Mouse (Mus musculus) kidney, embryonic 14.5 days (tissue): ENCODE measurements around the gene Map4. TPM values are rescaled to one million over a fixed set of nuclear protein-coding genes. Genes with fewer than 3 reads are reported as not detected.
A peak's percentile ranks its signal among the peaks of the same experiment; 100 is the strongest.

Experiments used
- ATAC-seq: fragments of 200-750 bp; cut with Nextera tagmentation; 2 replicates; pipeline ENCODE4 v1.8.0; 2017; ENCODE audit warnings: moderate number of reproducible peaks, mild to moderate bottlenecking, moderate TSS enrichment, moderate library complexity; ENCODE audit not compliant: low FRiP score, low TSS enrichment
- H3K27ac ChIP-seq: fragments of 300-500 bp; sonication (generic); 2 replicates; pipeline ENCODE4 v1.5.1; 2014; ENCODE audit warnings: low read depth, mild to moderate bottlenecking, low read length, moderate library complexity, mixed read lengths
- H3K27me3 ChIP-seq: fragments of 300-500 bp; sonication (generic); 2 replicates; pipeline ENCODE4 v1.6.1; 2014; ENCODE audit warnings: mild to moderate bottlenecking, low read length; ENCODE audit not compliant: control insufficient read depth, insufficient read depth
- H3K36me3 ChIP-seq: fragments of 300-500 bp; sonication (generic); 2 replicates; pipeline ENCODE4 v1.6.1; 2014; ENCODE audit warnings: low read length, mixed read lengths; ENCODE audit not compliant: control insufficient read depth, insufficient read depth
- H3K4me1 ChIP-seq: fragments of 300-500 bp; sonication (generic); 2 replicates; pipeline ENCODE4 v1.6.1; 2014; ENCODE audit warnings: low read length, mixed read lengths; ENCODE audit not compliant: control insufficient read depth, insufficient read depth
- H3K4me2 ChIP-seq: fragments of 300-500 bp; sonication (generic); replicated peaks from 2 replicates; pipeline ENCODE4 v1.6.1; 2014; ENCODE audit warnings: low read depth, mild to moderate bottlenecking, low read length
- H3K4me3 ChIP-seq: fragments of 300-500 bp; sonication (generic); 2 replicates; pipeline ENCODE4 v1.5.1; 2014; ENCODE audit warnings: mild to moderate bottlenecking, low read length
- H3K9ac ChIP-seq: fragments of 300-500 bp; sonication (generic); 2 replicates; pipeline ENCODE4 v1.6.1; 2014; ENCODE audit warnings: low read depth, mild to moderate bottlenecking, low read length, moderate library complexity
- H3K9me3 ChIP-seq: fragments of 300-500 bp; sonication (generic); 2 replicates; pipeline ENCODE4 v1.6.1; 2016; ENCODE audit warnings: low read length; ENCODE audit not compliant: control insufficient read depth
- WGBS: fragments of 180-500 bp; shearing (Covaris S2); extraction: QIAGEN DNeasy Blood & Tissue Kit; methylation state at CpG from one replicate; pipeline ENCODE4 v1.1.7; 2014; 5-methylcytosine and 5-hydroxymethylcytosine counted together
- polyA plus RNA-seq: library from polyadenylated mRNA; unstranded; fragments of >200 nt; fragmentation: Nextera tagmentation; extraction: Ambion mirVana; gene quantifications from 2 replicates; pipeline ENCODE4 v1.2.1, GENCODE M21; 2014

The Map4 gene
- polyA plus RNA-seq, 1 experiment from 2014 or later = 54.6 TPM

GRCm38 (mm10) chr9:109909926-109910325 lies 21.3 kb upstream of the Map4 start:
- Histone ChIP-seq H3K9ac (no peak overlapping the region), H3K4me3 (no peak overlapping the region), H3K27me3 (no peaks in the 10 kb centered on the region), H3K4me2 (no peak overlapping the region), H3K9me3 (no peaks in the 10 kb centered on the region), H3K4me1 (peaks cover 9% of the 10 kb centered on the region; the same call in 1 of the 2 replicates), H3K36me3 (no peaks in the 10 kb centered on the region), H3K27ac (no peak overlapping the region)
- 89% methylated on average over 4 of the region's 4 CpGs for WGBS
- no peak for ATAC-seq

- no peak for ATAC-seq
- no peak overlapping the region for H3K27ac ChIP-seq
- no peaks in the 10 kb centered on the region for H3K36me3 ChIP-seq
- H3K4me2 ChIP-seq = no peak overlapping the region
- H3K27me3 ChIP-seq = no peaks in the 10 kb centered on the region
- H3K9ac ChIP-seq = no peak overlapping the region
- H3K9me3 ChIP-seq = no peaks in the 10 kb centered on the region
- WGBS = 85% methylated on average over 7 of the region's 7 CpGs
- no peak overlapping the region for H3K4me3 ChIP-seq
- peaks cover 9% of the 10 kb centered on the region; the same call in 1 of the 2 replicates for H3K4me1 ChIP-seq
These were observed 19.5 kb upstream of the Map4 start for GRCm38 (mm10) chr9:109911779-109912178.

GRCm38 (mm10) chr9:109914269-109914926 lies 16.9 kb upstream of the Map4 start:
- Histone ChIP-seq H3K27me3 (no peaks in the 10 kb centered on the region), H3K9ac (no peak overlapping the region), H3K4me3 (no peak overlapping the region), H3K27ac (peak overlapping the region; percentile 37; the same call in 1 of the 2 replicates), H3K36me3 (no peaks in the 10 kb centered on the region), H3K4me1 (peaks cover 9% of the 10 kb centered on the region; the same call in 1 of the 2 replicates), H3K4me2 (no peak overlapping the region), H3K9me3 (no peaks in the 10 kb centered on the region)
- peak; percentile 78 for ATAC-seq
- 33% methylated on average over 4 of the region's 4 CpGs for WGBS

GRCm38 (mm10) chr9:109917931-109918330 lies 13.3 kb upstream of the Map4 start:
- WGBS = 85% methylated on average over 2 of the region's 2 CpGs
- no peaks in the 10 kb centered on the region for H3K9me3 ChIP-seq
- peaks cover 9% of the 10 kb centered on the region; the same call in 1 of the 2 replicates for H3K4me1 ChIP-seq

GRCm38 (mm10) chr9:109929131-109929530 lies 2.1 kb upstream of the Map4 start:
- Histone ChIP-seq H3K27me3 (no peaks in the 10 kb centered on the region), H3K36me3 (no peaks in the 10 kb centered on the region), H3K27ac (no peak overlapping the region), H3K4me3 (no peak overlapping the region), H3K4me1 (peaks cover 8% of the 10 kb centered on the region; the same call in 1 of the 2 replicates), H3K9me3 (no peaks in the 10 kb centered on the region), H3K4me2 (no peak overlapping the region), H3K9ac (no peak overlapping the region)
- no peak for ATAC-seq
- 99% methylated on average over 3 of the region's 3 CpGs for WGBS

More at GRCm38 (mm10) chr9:109917931-109918330, 13.3 kb upstream of the Map4 start:
- Histone ChIP-seq H3K9ac (no peak overlapping the region), H3K36me3 (no peaks in the 10 kb centered on the region), H3K27me3 (no peaks in the 10 kb centered on the region), H3K4me2 (no peak overlapping the region), H3K27ac (no peak overlapping the region), H3K4me3 (no peak overlapping the region)
- ATAC-seq = no peak

GRCm38 (mm10) chr9:109930063-109930462 lies 1.2 kb upstream of the Map4 start:
- WGBS = 92% methylated on average over 5 of the region's 5 CpGs
- H3K9me3 ChIP-seq = no peaks in the 10 kb centered on the region
- no peaks in the 10 kb centered on the region for H3K27me3 ChIP-seq
- H3K4me3 ChIP-seq = no peak overlapping the region
- H3K4me1 ChIP-seq = peaks cover 8% of the 10 kb centered on the region; the same call in 1 of the 2 replicates
- H3K36me3 ChIP-seq = no peaks in the 10 kb centered on the region
- no peak overlapping the region for H3K9ac ChIP-seq
- H3K27ac ChIP-seq = no peak overlapping the region
- H3K4me2 ChIP-seq = no peak overlapping the region
- ATAC-seq = no peak

- WGBS = 49% methylated on average over 6 of the region's 6 CpGs
- Histone ChIP-seq H3K4me2 (peak overlapping the region; percentile 36), H3K4me3 (peak overlapping the region; percentile 56), H3K27me3 (no peaks in the 10 kb centered on the region), H3K36me3 (no peaks in the 10 kb centered on the region), H3K4me1 (peaks cover 8% of the 10 kb centered on the region; the same call in 1 of the 2 replicates), H3K9ac (peak overlapping the region; percentile 65; the same call in 1 of the 2 replicates), H3K9me3 (no peaks in the 10 kb centered on the region), H3K27ac (peak overlapping the region; percentile 83; the same call in 1 of the 2 replicates)
- no peak for ATAC-seq
These were observed 508 bp upstream of the Map4 start for GRCm38 (mm10) chr9:109930752-109931151.

GRCm38 (mm10) chr9:109932361-109932755 lies 1.1 kb downstream of the Map4 start:
- Histone ChIP-seq H3K27me3 (no peaks in the 10 kb centered on the region), H3K36me3 (no peaks in the 10 kb centered on the region), H3K9ac (peak overlapping the region; percentile 65), H3K27ac (peak overlapping the region; percentile 83), H3K4me3 (peak overlapping the region; percentile 56), H3K4me1 (peaks cover 8% of the 10 kb centered on the region; the same call in 1 of the 2 replicates), H3K4me2 (peak overlapping the region; percentile 62), H3K9me3 (no peaks in the 10 kb centered on the region)
- no peak for ATAC-seq
- under 1% methylated on average over 20 of the region's 20 CpGs for WGBS

- no peak for ATAC-seq
- peaks cover 8% of the 10 kb centered on the region; the same call in 1 of the 2 replicates for H3K4me1 ChIP-seq
- no peaks in the 10 kb centered on the region for H3K27me3 ChIP-seq
- no peaks in the 10 kb centered on the region for H3K36me3 ChIP-seq
- no peaks in the 10 kb centered on the region for H3K9me3 ChIP-seq
- peak overlapping the region; percentile 65 for H3K9ac ChIP-seq
- peak overlapping the region; percentile 62 for H3K4me2 ChIP-seq
- H3K4me3 ChIP-seq = peak overlapping the region; percentile 56
- peak overlapping the region; percentile 83 for H3K27ac ChIP-seq
- 1% methylated on average over 12 of the region's 12 CpGs for WGBS
These were observed 1.6 kb downstream of the Map4 start for GRCm38 (mm10) chr9:109932756-109933375.
